Mouse (Mus musculus) liver, postnatal 0 days (tissue): ENCODE results near the gene Rps8.

ENCODE experiments used
- CTCF ChIP-seq: sonication (generic); IDR thresholded peaks from 2 replicates; pipeline ENCODE4 v1.5.1; 2016; ENCODE audit warnings: antibody characterized with exemption, low read depth
- EP300 ChIP-seq: IDR thresholded peaks from 2 replicates; pipeline ENCODE4 v1.6.1; 2016; ENCODE audit warnings: antibody characterized with exemption, low read depth, mild to moderate bottlenecking

GRCm38 (mm10) chr4:117169936-117170335, 13.9 kb upstream of the Rps8 start:
- no peak for TF ChIP-seq CTCF
- TF ChIP-seq EP300 = no peak
